Mouse (Mus musculus): ENCODE results near the gene Hoxd3. TPM values are rescaled to one million over a fixed set of nuclear protein-coding genes. Genes with fewer than 3 reads are reported as not detected.
A peak's percentile ranks its signal among the peaks of the same experiment; 100 is the strongest.

The Hoxd3 gene
- polyA plus RNA-seq, 1 experiment from 2014 or later, result 2.9 TPM

GRCm38 (mm10) chr2:74740311-74741091 is 28.8 kb downstream of the Hoxd3 start:
- Histone ChIP-seq H3K9ac (replicated peaks; ENCODE audit: low read length) (no peak overlapping the region), H3K4me2 (ENCODE audit: low read depth, low read length) (no peak overlapping the region)
- under 1% methylated on average over 43 of the region's 43 CpGs for WGBS

GRCm38 (mm10) chr2:74741252-74741978 is 29.7 kb downstream of the Hoxd3 start:
- Histone ChIP-seq H3K27me3 (ENCODE audit: control insufficient read depth, insufficient read depth, low read length) (peaks cover 92% of the 10 kb centered on the region), H3K36me3 (replicated peaks; ENCODE audit: control insufficient read depth, insufficient read depth, low read depth, low read length) (no peaks in the 10 kb centered on the region), H3K9me3 (replicated peaks; ENCODE audit: control insufficient read depth, low read length) (no peaks in the 10 kb centered on the region), H3K4me1 (ENCODE audit: control insufficient read depth, insufficient read depth, low read length) (no peaks in the 10 kb centered on the region), H3K4me2 (ENCODE audit: low read depth, low read length) (no peak overlapping the region), H3K27ac (replicated peaks; ENCODE audit: low read depth, low read length) (no peak overlapping the region), H3K4me3 (ENCODE audit: low read depth, low read length) (no peak overlapping the region), H3K9ac (replicated peaks; ENCODE audit: low read length) (no peak overlapping the region)
- no peak for DNase-seq (ENCODE audit: low spot score)
- WGBS, result 36% methylated on average over 2 of the region's 3 CpGs
- ATAC-seq (replicated peaks; ENCODE audit: insufficient number of reproducible peaks, low FRiP score, low TSS enrichment, low read depth), result no peak

More at GRCm38 (mm10) chr2:74740311-74741091, 28.8 kb downstream of the Hoxd3 start:
- H3K27ac ChIP-seq (replicated peaks; ENCODE audit: low read depth, low read length), result no peak overlapping the region
- H3K36me3 ChIP-seq (replicated peaks; ENCODE audit: control insufficient read depth, insufficient read depth, low read depth, low read length), result no peaks in the 10 kb centered on the region
- H3K4me3 ChIP-seq (ENCODE audit: low read depth, low read length), result no peak overlapping the region
- DNase-seq (ENCODE audit: low spot score) (no peak), ATAC-seq (replicated peaks; ENCODE audit: insufficient number of reproducible peaks, low FRiP score, low TSS enrichment, low read depth) (no peak)
- peaks cover 92% of the 10 kb centered on the region for H3K27me3 ChIP-seq (ENCODE audit: control insufficient read depth, insufficient read depth, low read length)
- no peaks in the 10 kb centered on the region for H3K9me3 ChIP-seq (replicated peaks; ENCODE audit: control insufficient read depth, low read length)
- no peaks in the 10 kb centered on the region for H3K4me1 ChIP-seq (ENCODE audit: control insufficient read depth, insufficient read depth, low read length)

GRCm38 (mm10) chr2:74741979-74742277 is 30.2 kb downstream of the Hoxd3 start:
- Histone ChIP-seq H3K27ac (replicated peaks; ENCODE audit: low read depth, low read length) (no peak overlapping the region), H3K27me3 (ENCODE audit: control insufficient read depth, insufficient read depth, low read length) (peaks cover 92% of the 10 kb centered on the region), H3K4me1 (ENCODE audit: control insufficient read depth, insufficient read depth, low read length) (no peaks in the 10 kb centered on the region), H3K4me3 (ENCODE audit: low read depth, low read length) (no peak overlapping the region), H3K36me3 (replicated peaks; ENCODE audit: control insufficient read depth, insufficient read depth, low read depth, low read length) (no peaks in the 10 kb centered on the region), H3K4me2 (ENCODE audit: low read depth, low read length) (no peak overlapping the region), H3K9ac (replicated peaks; ENCODE audit: low read length) (no peak overlapping the region), H3K9me3 (replicated peaks; ENCODE audit: control insufficient read depth, low read length) (no peaks in the 10 kb centered on the region)
- ATAC-seq (replicated peaks; ENCODE audit: insufficient number of reproducible peaks, low FRiP score, low TSS enrichment, low read depth), result no peak
- DNase-seq (ENCODE audit: low spot score), result no peak

GRCm38 (mm10) chr2:74745540-74746297 is 34.0 kb downstream of the Hoxd3 start:
- DNase-seq (ENCODE audit: low spot score) (no peak), ATAC-seq (replicated peaks; ENCODE audit: insufficient number of reproducible peaks, low FRiP score, low TSS enrichment, low read depth) (no peak)
- Histone ChIP-seq H3K27ac (replicated peaks; ENCODE audit: low read depth, low read length) (no peak overlapping the region), H3K4me2 (ENCODE audit: low read depth, low read length) (no peak overlapping the region), H3K4me1 (ENCODE audit: control insufficient read depth, insufficient read depth, low read length) (peaks cover 3% of the 10 kb centered on the region; the same call in 1 of the 2 replicates), H3K9ac (replicated peaks; ENCODE audit: low read length) (no peak overlapping the region), H3K36me3 (replicated peaks; ENCODE audit: control insufficient read depth, insufficient read depth, low read depth, low read length) (no peaks in the 10 kb centered on the region), H3K4me3 (ENCODE audit: low read depth, low read length) (no peak overlapping the region), H3K27me3 (ENCODE audit: control insufficient read depth, insufficient read depth, low read length) (peaks cover 84% of the 10 kb centered on the region), H3K9me3 (replicated peaks; ENCODE audit: control insufficient read depth, low read length) (no peaks in the 10 kb centered on the region)
- WGBS, result 2% methylated on average over 6 of the region's 6 CpGs

DNA sequence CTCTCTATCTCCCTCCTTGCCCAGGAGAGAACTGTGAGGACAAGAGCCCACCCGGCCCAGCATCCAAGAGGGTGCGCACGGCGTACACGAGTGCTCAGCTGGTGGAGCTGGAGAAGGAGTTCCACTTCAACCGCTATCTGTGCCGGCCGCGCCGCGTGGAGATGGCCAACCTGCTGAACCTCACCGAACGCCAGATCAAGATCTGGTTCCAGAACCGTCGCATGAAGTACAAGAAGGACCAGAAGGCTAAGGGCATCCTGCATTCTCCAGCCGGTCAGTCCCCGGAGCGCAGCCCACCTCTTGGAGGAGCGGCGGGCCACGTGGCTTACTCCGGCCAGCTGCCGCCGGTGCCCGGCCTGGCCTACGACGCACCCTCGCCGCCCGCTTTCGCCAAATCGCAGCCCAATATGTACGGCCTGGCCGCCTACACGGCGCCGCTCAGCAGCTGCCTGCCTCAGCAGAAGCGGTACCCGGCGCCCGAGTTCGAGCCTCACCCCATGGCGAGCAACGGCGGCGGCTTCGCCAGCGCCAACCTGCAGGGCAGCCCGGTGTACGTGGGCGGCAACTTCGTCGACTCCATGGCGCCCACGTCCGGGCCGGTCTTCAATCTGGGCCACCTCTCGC is 34.7 kb downstream of the Hoxd3 start:
- no peak overlapping the region for H3K27ac ChIP-seq (replicated peaks; ENCODE audit: low read depth, low read length)
- no peak overlapping the region for H3K4me2 ChIP-seq (ENCODE audit: low read depth, low read length)
- no peak overlapping the region for H3K9ac ChIP-seq (replicated peaks; ENCODE audit: low read length)
- DNase-seq (ENCODE audit: low spot score) (no peak), ATAC-seq (replicated peaks; ENCODE audit: insufficient number of reproducible peaks, low FRiP score, low TSS enrichment, low read depth) (no peak)
- H3K27me3 ChIP-seq (ENCODE audit: control insufficient read depth, insufficient read depth, low read length), result peaks cover 84% of the 10 kb centered on the region
- no peak overlapping the region for H3K4me3 ChIP-seq (ENCODE audit: low read depth, low read length)
- under 1% methylated on average over 56 of the region's 58 CpGs for WGBS
- H3K36me3 ChIP-seq (replicated peaks; ENCODE audit: control insufficient read depth, insufficient read depth, low read depth, low read length), result no peaks in the 10 kb centered on the region
- no peaks in the 10 kb centered on the region for H3K9me3 ChIP-seq (replicated peaks; ENCODE audit: control insufficient read depth, low read length)
- peaks cover 3% of the 10 kb centered on the region; the same call in 1 of the 2 replicates for H3K4me1 ChIP-seq (ENCODE audit: control insufficient read depth, insufficient read depth, low read length)

- H3K27ac ChIP-seq (replicated peaks; ENCODE audit: low read depth, low read length), result no peak overlapping the region
- H3K4me3 ChIP-seq (ENCODE audit: low read depth, low read length), result peak overlapping the region; percentile 11; the same call in 1 of the 2 replicates
- no peak overlapping the region for H3K4me2 ChIP-seq (ENCODE audit: low read depth, low read length)
- WGBS, result 1% methylated on average over 24 of the region's 24 CpGs
- ATAC-seq (replicated peaks; ENCODE audit: insufficient number of reproducible peaks, low FRiP score, low TSS enrichment, low read depth) (no peak), DNase-seq (ENCODE audit: low spot score) (no peak)
- H3K9ac ChIP-seq (replicated peaks; ENCODE audit: low read length), result no peak overlapping the region
- H3K9me3 ChIP-seq (replicated peaks; ENCODE audit: control insufficient read depth, low read length), result no peaks in the 10 kb centered on the region
- H3K27me3 ChIP-seq (ENCODE audit: control insufficient read depth, insufficient read depth, low read length), result peaks cover 84% of the 10 kb centered on the region
- H3K36me3 ChIP-seq (replicated peaks; ENCODE audit: control insufficient read depth, insufficient read depth, low read depth, low read length), result no peaks in the 10 kb centered on the region
- peaks cover 3% of the 10 kb centered on the region; the same call in 1 of the 2 replicates for H3K4me1 ChIP-seq (ENCODE audit: control insufficient read depth, insufficient read depth, low read length)
Observed at GRCm38 (mm10) chr2:74747006-74747405, 35.3 kb downstream of the Hoxd3 start.

DNA sequence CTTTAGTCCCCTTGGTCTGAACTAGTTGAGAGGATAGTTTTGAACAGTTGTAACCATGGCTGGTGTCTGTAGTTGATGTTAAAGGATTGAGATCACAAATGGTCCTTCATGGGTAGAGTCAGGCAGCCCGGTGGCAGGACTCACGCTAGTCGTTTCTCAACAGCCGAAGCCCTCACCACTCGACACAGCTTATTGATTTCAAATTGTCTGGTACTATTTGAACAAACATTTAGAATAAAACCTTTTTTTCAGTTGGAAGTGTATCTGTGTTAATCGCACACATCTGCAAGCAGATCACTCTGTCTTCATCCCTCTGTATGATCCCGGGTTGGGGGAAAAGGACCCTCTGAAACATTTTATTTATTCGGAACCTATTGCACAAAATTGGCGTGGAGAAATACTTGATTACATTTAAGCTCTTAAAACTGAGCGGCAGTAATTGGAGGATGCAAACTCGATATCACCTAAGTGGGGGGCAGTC is 36.0 kb downstream of the Hoxd3 start:
- Histone ChIP-seq H3K27ac (replicated peaks; ENCODE audit: low read depth, low read length) (no peak overlapping the region), H3K4me3 (ENCODE audit: low read depth, low read length) (no peak overlapping the region), H3K36me3 (replicated peaks; ENCODE audit: control insufficient read depth, insufficient read depth, low read depth, low read length) (no peaks in the 10 kb centered on the region), H3K4me2 (ENCODE audit: low read depth, low read length) (no peak overlapping the region), H3K9ac (replicated peaks; ENCODE audit: low read length) (no peak overlapping the region), H3K4me1 (ENCODE audit: control insufficient read depth, insufficient read depth, low read length) (peaks cover 3% of the 10 kb centered on the region; the same call in 1 of the 2 replicates), H3K9me3 (replicated peaks; ENCODE audit: control insufficient read depth, low read length) (no peaks in the 10 kb centered on the region), H3K27me3 (ENCODE audit: control insufficient read depth, insufficient read depth, low read length) (peaks cover 90% of the 10 kb centered on the region)
- 2% methylated on average over 11 of the region's 11 CpGs for WGBS
- ATAC-seq (replicated peaks; ENCODE audit: insufficient number of reproducible peaks, low FRiP score, low TSS enrichment, low read depth) (no peak), DNase-seq (ENCODE audit: low spot score) (no peak)
